Mouse (Mus musculus) heart, postnatal 36 days (tissue): ENCODE results near the gene Clip1. TPM values are rescaled to one million over a fixed set of nuclear protein-coding genes. Genes with fewer than 3 reads are reported as not detected.

Experiments used
- total RNA-seq, 2 experiments: library from RNA; stranded (reverse); gene quantifications; 2 replicates each; pipeline ENCODE4 v1.2.3; 2021

The Clip1 gene
- total RNA-seq, 2 experiments from 2014 or later: 164 to 217 TPM

Other genes with a start within 250 kb of the Clip1 start
- gene Lrrc43, start 195.3 kb downstream of the Clip1 start, total RNA-seq: not detected
- not detected for gene Il31, start 195.1 kb downstream of the Clip1 start, total RNA-seq
- not detected for gene B3gnt4, start 174.2 kb downstream of the Clip1 start, total RNA-seq
- 10 to 100 TPM; 63.0 to 67.5 TPM for gene Diablo, start 160.4 kb downstream of the Clip1 start, total RNA-seq
- gene Gm49027, start 159.1 kb downstream of the Clip1 start, total RNA-seq: not detected
- gene Vps33a, start 111.6 kb downstream of the Clip1 start, total RNA-seq: 10 to 100 TPM; 31.1 to 44.9 TPM
- 10 to 100 TPM; 22.6 to 25.0 TPM for gene Zcchc8, start 36.5 kb upstream of the Clip1 start, total RNA-seq
- gene Rsrc2, start 64.8 kb upstream of the Clip1 start, total RNA-seq: 10 to 100 TPM; 45.1 to 48.1 TPM
- under 1 TPM; 0.19 to 0.78 TPM for gene Kntc1, start 65.1 kb upstream of the Clip1 start, total RNA-seq
- gene Hcar2, start 180.9 kb upstream of the Clip1 start, total RNA-seq: under 1 TPM in 1 of 2 experiments, not detected in 1; 0.31 TPM
- under 1 TPM; 0.54 to 0.69 TPM for gene Hcar1, start 195.4 kb upstream of the Clip1 start, total RNA-seq
- 10 to 100 TPM; 49.6 to 51.2 TPM for gene Denr, start 222.6 kb upstream of the Clip1 start, total RNA-seq
- not detected for gene Gm43518, start 242.8 kb upstream of the Clip1 start, total RNA-seq
- gene Ccdc62, start 246.1 kb upstream of the Clip1 start, total RNA-seq: 1 to 10 TPM; 2.6 to 3.7 TPM